Mouse (Mus musculus): Measurements from ENCODE around the gene Vamp1. TPM values are rescaled to one million over a fixed set of nuclear protein-coding genes. Genes with fewer than 3 reads are reported as not detected.

The Vamp1 gene
- polyA plus RNA-seq, 1 experiment from 2014 or later: 28.1 TPM

DNA sequence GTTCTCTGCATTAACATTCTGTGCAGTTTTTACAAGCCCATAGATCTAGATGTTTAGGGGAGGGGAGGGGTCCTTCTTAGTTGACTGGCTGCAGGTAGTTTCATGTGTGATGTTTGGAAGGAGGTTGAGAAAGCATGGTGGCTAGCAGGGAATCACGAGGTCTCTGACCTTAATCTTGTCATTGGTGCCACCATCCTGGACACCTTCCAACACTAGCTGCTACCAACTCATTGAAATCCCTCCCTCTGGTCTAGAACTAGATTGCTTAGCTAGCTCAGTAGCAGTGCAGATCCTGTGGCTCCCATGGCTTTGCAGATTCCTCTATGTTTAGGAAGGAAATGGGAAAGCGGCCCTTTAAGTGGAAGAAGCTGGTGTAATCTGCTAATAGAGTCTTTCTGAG lies 1.5 kb downstream of the Vamp1 start:
- H3K36me3 ChIP-seq: no peaks in the 10 kb centered on the region
- H3K9me3 ChIP-seq: no peaks in the 10 kb centered on the region
- H3K4me3 ChIP-seq: no peak overlapping the region
- no peak overlapping the region for H3K9ac ChIP-seq
- peak overlapping the region; percentile 84 for H3K4me2 ChIP-seq
- no peak overlapping the region for H3K27ac ChIP-seq (replicated peaks)
- peaks cover 12% of the 10 kb centered on the region for H3K4me1 ChIP-seq (replicated peaks)
- H3K27me3 ChIP-seq: peaks cover 16% of the 10 kb centered on the region; the same call in 1 of the 2 replicates
- WGBS: 87% methylated on average over 2 of the region's 2 CpGs
- no peak for ATAC-seq (ENCODE audit: low FRiP score, low read depth)

DNA sequence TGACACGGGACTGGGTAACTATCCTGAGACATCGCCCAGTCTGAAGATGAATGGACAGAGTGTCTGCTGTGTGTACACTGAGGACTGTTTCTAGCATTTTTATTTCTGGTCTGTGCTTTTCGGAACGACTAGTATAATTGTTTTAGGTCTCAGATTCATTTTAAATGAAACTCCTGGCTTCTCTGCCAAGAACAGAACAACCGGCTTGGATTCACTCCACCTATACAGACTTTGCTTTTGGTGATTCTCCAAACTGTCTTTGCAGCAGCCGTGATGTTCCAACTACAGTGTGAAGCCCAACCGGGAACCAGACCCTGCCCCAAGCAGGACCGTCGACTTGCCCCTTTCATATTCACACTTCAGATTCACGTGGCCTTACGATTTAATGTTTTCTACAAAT lies 2.5 kb downstream of the Vamp1 start:
- 88% methylated on average over 11 of the region's 11 CpGs for WGBS
- H3K9ac ChIP-seq: no peak overlapping the region
- H3K27ac ChIP-seq (replicated peaks): no peak overlapping the region
- ATAC-seq (ENCODE audit: low FRiP score, low read depth): no peak
- H3K27me3 ChIP-seq: peaks cover 10% of the 10 kb centered on the region; the same call in 1 of the 2 replicates
- H3K4me3 ChIP-seq: no peak overlapping the region
- H3K4me1 ChIP-seq (replicated peaks): peaks cover 12% of the 10 kb centered on the region
- H3K9me3 ChIP-seq: no peaks in the 10 kb centered on the region
- no peak overlapping the region for H3K4me2 ChIP-seq
- H3K36me3 ChIP-seq: no peaks in the 10 kb centered on the region

DNA sequence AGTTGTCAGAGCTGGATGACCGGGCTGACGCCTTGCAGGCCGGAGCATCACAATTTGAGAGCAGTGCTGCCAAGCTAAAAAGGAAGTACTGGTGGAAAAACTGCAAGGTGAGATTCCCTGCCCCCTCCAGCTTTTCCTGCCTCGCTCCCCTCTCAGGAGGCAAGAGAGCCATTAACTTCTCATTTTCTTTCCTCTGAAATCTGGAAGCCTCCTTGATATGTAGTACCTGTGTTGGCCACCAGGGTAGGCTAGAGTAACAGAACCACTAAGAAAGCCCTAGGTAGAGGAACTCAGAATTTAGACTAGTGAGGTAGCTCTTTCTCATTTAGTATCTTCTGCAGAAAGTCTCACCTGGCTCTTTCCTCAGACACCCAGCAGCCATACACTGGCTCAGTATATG lies 3.6 kb downstream of the Vamp1 start:
- H3K27ac ChIP-seq (replicated peaks): no peak overlapping the region
- H3K36me3 ChIP-seq: peaks cover 4% of the 10 kb centered on the region; the same call in 1 of the 2 replicates
- H3K9ac ChIP-seq: no peak overlapping the region
- H3K4me1 ChIP-seq (replicated peaks): peaks cover 12% of the 10 kb centered on the region
- 81% methylated on average over 4 of the region's 4 CpGs for WGBS
- ATAC-seq (ENCODE audit: low FRiP score, low read depth): no peak
- H3K4me3 ChIP-seq: no peak overlapping the region
- no peak overlapping the region for H3K4me2 ChIP-seq
- 0 out of 2 replicates have a peak, but pooled peaks cover under 1% of the 10 kb centered on the region for H3K27me3 ChIP-seq
- H3K9me3 ChIP-seq: no peaks in the 10 kb centered on the region

DNA sequence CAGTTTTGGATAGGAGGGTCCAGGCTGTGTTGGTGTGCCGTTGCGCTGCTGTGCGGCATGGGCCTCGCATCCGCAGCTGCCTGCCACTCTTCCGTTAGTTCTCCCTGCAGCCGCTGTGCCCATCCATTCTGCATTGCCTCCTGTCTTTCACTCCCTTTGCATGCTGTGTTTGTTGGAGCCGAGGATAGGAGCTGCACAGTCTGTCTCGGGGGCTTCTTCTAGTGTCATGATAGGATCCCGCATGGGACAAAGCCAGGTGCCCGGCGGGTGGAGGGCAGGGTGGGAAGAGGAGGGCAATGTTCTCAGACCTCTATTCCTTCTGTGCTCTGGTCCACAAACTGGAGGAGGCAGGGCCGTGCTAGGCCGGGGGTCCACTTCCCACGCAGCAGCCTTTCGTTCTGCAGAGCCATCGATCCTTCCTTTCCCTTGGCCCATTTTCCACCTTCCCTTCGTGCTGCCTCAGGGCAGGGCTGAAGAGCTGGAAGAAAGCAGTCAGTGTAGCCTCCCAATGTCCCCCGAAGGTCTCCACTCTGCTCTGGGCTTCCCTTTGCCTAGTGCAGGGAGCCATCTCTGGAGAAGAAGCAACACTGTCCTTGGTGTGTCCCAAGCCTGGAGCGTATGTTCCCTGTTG lies 5.9 kb downstream of the Vamp1 start:
- no peak for ATAC-seq (ENCODE audit: low FRiP score, low read depth)
- Histone ChIP-seq H3K27me3 (no peaks in the 10 kb centered on the region), H3K9ac (no peak overlapping the region), H3K27ac (replicated peaks) (no peak overlapping the region), H3K4me3 (no peak overlapping the region), H3K4me1 (replicated peaks) (peaks cover 9% of the 10 kb centered on the region), H3K9me3 (no peaks in the 10 kb centered on the region), H3K36me3 (peaks cover 4% of the 10 kb centered on the region; the same call in 1 of the 2 replicates), H3K4me2 (no peak overlapping the region)
- 93% methylated on average over 20 of the region's 20 CpGs for WGBS

DNA sequence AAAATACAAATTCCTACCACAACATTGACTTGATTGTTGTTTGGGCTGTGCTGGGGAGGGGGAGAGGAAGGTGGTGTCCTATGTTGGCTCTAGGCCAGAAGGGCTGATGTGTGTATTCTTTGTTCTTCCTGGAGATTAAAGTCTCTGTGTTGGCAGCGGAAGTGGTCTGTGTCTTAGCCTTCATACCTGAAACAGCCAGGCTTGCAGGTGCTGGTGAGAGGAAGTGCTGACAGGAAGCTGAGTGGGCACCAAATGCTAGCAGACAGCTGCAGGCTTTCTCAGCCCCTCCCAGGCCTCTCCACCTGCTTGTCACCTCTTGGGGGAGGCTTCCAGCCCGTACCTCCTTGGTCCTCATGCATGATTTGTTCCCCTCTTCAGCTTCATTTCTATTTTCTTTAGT lies 6.8 kb downstream of the Vamp1 start:
- WGBS: 66% methylated on average over 2 of the region's 2 CpGs
- Histone ChIP-seq H3K27me3 (no peaks in the 10 kb centered on the region), H3K4me2 (no peak overlapping the region), H3K9me3 (no peaks in the 10 kb centered on the region), H3K27ac (replicated peaks) (no peak overlapping the region), H3K9ac (no peak overlapping the region), H3K36me3 (peaks cover 4% of the 10 kb centered on the region; the same call in 1 of the 2 replicates), H3K4me3 (no peak overlapping the region), H3K4me1 (replicated peaks) (no peaks in the 10 kb centered on the region)
- no peak for ATAC-seq (ENCODE audit: low FRiP score, low read depth)

DNA sequence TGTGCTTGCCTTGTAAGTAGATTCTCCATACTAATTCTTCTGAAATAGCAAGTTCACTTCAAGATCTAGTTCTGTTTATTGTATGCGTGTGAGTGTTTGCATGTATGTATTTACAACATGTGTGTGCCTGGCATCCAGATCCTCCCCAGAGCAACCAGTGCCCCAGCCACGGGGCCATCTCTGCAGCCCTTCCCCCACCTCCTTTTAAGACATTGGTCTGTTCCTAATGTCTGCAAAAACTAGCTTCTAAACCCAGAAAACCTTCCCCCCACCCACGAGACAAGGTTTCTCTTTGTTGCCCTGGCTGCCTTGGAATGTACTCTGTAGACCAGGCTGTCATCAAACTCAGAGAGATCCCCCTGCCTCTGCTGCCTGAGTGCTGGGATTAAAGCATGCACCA lies 7.2 kb downstream of the Vamp1 start:
- no peak for ATAC-seq (ENCODE audit: low FRiP score, low read depth)
- 80% methylated on average over 3 of the region's 3 CpGs for WGBS
- Histone ChIP-seq H3K4me3 (no peak overlapping the region), H3K9ac (no peak overlapping the region), H3K4me2 (no peak overlapping the region), H3K36me3 (peaks cover 4% of the 10 kb centered on the region; the same call in 1 of the 2 replicates), H3K9me3 (no peaks in the 10 kb centered on the region), H3K27me3 (no peaks in the 10 kb centered on the region), H3K4me1 (replicated peaks) (no peaks in the 10 kb centered on the region), H3K27ac (replicated peaks) (no peak overlapping the region)

DNA sequence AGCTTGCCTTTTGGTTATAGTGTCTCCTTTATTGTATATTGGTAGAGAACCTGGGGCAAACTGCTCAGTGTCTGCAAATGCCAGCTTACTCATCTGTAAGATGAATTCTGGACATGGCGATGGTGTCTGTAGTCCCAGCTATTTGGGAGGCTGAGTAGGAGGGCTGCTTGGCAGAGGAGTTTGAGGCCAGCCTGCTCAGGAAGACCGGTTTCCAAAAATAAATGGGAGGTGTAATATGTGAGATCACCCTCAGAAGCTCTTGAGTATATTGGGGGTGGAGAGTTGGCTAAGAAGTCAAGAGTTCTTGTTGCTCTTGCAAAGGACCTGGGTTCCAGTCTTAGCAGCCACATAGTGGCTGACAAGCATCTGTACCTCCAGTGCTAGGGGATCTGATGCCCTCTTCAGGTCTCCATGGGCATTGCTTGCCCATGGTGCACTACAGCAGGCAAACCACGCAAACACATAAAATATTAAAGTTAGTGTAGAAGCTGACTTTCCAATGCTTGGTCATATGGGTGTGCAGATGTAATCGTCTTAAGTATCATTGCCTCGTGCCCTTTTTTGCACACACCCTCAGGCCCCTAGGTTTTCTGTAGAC lies 10.3 kb downstream of the Vamp1 start:
- Histone ChIP-seq H3K36me3 (peaks cover 4% of the 10 kb centered on the region; the same call in 1 of the 2 replicates), H3K9me3 (no peaks in the 10 kb centered on the region), H3K4me1 (replicated peaks) (peaks cover 2% of the 10 kb centered on the region), H3K4me3 (no peak overlapping the region), H3K27ac (replicated peaks) (no peak overlapping the region), H3K9ac (no peak overlapping the region), H3K27me3 (no peaks in the 10 kb centered on the region), H3K4me2 (no peak overlapping the region)
- no peak for ATAC-seq (ENCODE audit: low FRiP score, low read depth)
- WGBS: 83% methylated on average over 5 of the region's 5 CpGs

DNA sequence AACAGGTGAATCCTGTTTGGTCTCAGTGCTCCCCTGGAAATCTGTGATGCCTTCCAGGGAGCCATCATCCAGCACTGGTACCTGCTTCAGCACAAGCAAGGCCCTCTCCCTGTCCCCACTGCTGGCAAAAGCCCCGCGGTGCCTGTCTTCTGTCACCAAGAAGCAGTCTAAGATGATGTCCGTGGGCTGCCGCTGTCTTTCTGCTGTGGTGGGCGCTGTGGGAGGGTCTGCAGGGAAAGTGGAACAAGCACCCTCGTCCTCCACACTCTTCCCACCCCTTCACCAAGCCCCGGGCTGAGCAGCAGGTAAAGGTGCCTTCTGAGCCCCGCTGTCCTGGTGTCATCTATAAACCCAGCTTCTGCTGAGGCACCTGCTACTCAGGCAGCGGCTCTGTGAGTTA lies 15.2 kb downstream of the Vamp1 start:
- no peak overlapping the region for H3K9ac ChIP-seq
- H3K27ac ChIP-seq (replicated peaks): peak overlapping the region; percentile 12; the same call in 1 of the 2 replicates
- 0 out of 2 replicates have a peak, but pooled peaks have one; percentile 8 for ATAC-seq (ENCODE audit: low FRiP score, low read depth)

DNA sequence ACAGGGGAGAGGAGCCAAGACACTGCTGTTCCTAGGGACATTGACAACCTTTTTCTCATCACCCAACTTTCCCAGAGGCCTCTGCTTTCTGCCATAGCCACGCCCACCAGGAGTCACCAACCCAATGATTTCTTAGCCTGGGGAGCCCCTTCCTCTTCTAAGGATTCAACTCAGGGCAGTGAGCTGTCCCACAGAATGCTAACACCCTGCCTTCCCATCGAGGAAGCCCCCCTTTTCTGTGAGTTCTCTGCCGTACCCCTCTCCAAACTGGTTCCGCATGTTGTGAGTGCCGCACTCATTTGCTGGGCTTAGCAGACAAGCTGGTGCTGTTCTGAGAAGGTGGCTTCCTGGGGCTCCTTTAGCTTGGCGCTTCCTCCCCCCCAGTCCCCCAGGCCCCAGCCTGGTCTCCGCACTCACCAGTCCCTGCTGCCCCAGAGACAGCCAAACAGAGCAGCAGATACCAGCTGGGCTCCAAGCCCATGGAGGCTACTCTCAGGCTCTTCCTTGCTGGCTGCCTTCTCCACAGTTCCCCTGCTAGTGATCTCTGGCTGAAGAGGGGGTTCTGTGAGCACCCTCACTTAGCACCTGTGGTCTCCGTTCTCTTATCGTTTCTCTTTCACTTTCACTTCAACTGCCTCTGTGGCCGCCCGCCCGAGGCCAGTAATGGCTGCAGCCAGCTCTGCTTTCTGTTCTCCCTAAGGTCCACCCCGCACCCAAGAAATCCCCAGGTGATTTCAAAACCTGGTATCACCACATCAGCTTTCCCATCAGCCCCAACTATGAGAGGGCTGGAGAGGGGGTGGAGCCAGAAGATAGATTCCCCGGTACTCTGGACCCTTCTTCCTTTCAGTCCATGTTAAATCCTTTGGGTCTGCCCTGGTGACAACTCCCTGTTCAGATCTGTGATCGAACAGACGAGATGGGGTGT lies 16.0 kb downstream of the Vamp1 start, which contains the start of gene Tapbpl:
Gene Tapbpl (minus strand): TSS at position 744 of the 928 bp plus-strand sequence.
- Histone ChIP-seq H3K4me3 (peak within 1 kb of the TSS; percentile 46), H3K27me3 (no peaks in the 10 kb centered on the region), H3K9me3 (no peaks in the 10 kb centered on the region), H3K4me1 (replicated peaks) (peaks cover 21% of the 10 kb centered on the region), H3K9ac (peak within 1 kb of the TSS; percentile 59), H3K27ac (replicated peaks) (peak within 1 kb of the TSS; percentile 76), H3K36me3 (no peaks in the 10 kb centered on the region), H3K4me2 (peak within 1 kb of the TSS; percentile 96)
- WGBS: 11% methylated on average over 16 of the region's 16 CpGs
- ATAC-seq (ENCODE audit: low FRiP score, low read depth): peak; percentile 88

More for the DNA sequence above, 15.2 kb downstream of the Vamp1 start:
- Histone ChIP-seq H3K9me3 (no peaks in the 10 kb centered on the region), H3K27me3 (no peaks in the 10 kb centered on the region), H3K36me3 (no peaks in the 10 kb centered on the region), H3K4me2 (peak overlapping the region; percentile 96), H3K4me3 (no peak overlapping the region), H3K4me1 (replicated peaks) (peaks cover 21% of the 10 kb centered on the region)
- 62% methylated on average over 9 of the region's 9 CpGs for WGBS

DNA sequence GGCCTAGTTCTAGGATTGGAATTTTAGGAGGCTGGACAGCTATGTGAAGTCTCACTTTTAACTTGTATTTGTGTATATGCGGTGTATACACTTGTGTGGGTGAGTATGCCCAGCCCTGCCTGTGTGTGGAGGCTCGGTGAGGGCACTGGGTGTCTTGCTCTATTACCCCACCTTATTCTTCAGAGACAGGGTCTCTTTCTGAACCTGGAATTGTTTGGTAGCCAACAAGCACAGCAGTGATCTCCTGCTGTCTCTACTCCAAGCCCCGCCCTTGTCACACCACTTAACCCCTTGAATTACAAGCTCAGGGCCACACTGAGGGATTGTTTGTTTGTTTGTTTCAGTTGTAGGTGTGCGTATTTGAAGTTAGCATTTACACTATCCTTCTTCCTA lies 16.7 kb downstream of the Vamp1 start:
- peaks cover 21% of the 10 kb centered on the region for H3K4me1 ChIP-seq (replicated peaks)
- ATAC-seq (ENCODE audit: low FRiP score, low read depth): peak; percentile 23; the same call in 1 of the 2 replicates
- no peaks in the 10 kb centered on the region for H3K36me3 ChIP-seq
- peak overlapping the region; percentile 46 for H3K4me3 ChIP-seq
- H3K9ac ChIP-seq: no peak overlapping the region
- no peak overlapping the region for H3K27ac ChIP-seq (replicated peaks)
- H3K4me2 ChIP-seq: peak overlapping the region; percentile 96
- WGBS: 50% methylated on average over 4 of the region's 4 CpGs
- no peaks in the 10 kb centered on the region for H3K9me3 ChIP-seq
- H3K27me3 ChIP-seq: no peaks in the 10 kb centered on the region

DNA sequence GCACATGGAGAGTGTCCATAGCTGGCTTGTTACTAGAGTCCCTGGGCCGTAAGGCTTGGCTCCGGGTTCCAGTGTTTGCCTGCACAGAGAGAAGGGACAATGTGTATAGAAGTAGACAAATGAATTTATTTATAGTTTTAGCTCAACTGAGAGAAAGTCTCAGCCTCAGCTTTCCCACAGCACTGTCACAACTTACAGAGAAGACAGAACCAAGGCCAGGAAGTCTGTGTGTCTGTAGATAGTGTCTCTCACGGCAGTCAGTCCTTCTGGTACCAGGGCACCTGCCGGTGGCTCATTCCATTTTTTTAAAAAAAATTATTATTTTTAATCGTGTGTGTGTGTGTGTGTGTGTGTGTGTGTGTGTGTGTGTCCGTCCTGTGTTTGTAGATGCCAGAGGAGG lies 17.2 kb downstream of the Vamp1 start:
- WGBS: 93% methylated on average over 6 of the region's 6 CpGs
- Histone ChIP-seq H3K4me3 (no peak overlapping the region), H3K36me3 (no peaks in the 10 kb centered on the region), H3K4me1 (replicated peaks) (peaks cover 21% of the 10 kb centered on the region), H3K27ac (replicated peaks) (no peak overlapping the region), H3K9ac (no peak overlapping the region), H3K27me3 (no peaks in the 10 kb centered on the region), H3K9me3 (no peaks in the 10 kb centered on the region), H3K4me2 (no peak overlapping the region)
- no peak for ATAC-seq (ENCODE audit: low FRiP score, low read depth)
